Mouse (Mus musculus): ENCODE measurements at regions not wholly inside any gene's neighbourhood (a gene's known extent, or its start where the extent isn't known, plus 50 kb on each side); places are given as distances from the start of the nearest gene placed in this dataset.

- Histone ChIP-seq H3K27ac (no peak overlapping the region), H3K4me1 (replicated peaks) (no peaks in the 10 kb centered on the region), H3K4me3 (no peak overlapping the region), H3K36me3 (no peaks in the 10 kb centered on the region), H3K9me3 (no peaks in the 10 kb centered on the region), H3K27me3 (ENCODE audit: insufficient read depth, poor library complexity, severe bottlenecking) (peaks cover 27% of the 10 kb centered on the region)
- no peak for DNase-seq (ENCODE audit: low spot score)
- WGBS, result 75% methylated on average over 6 of the region's 6 CpGs
Observed at GRCm38 (mm10) chrX:143024325-143024971, 57.9 kb upstream of the Ammecr1 start.

- WGBS, result 35% methylated on average over 10 of the region's 10 CpGs
- H3K27ac ChIP-seq, result no peak overlapping the region
- H3K4me1 ChIP-seq (replicated peaks), result 0 out of 2 replicates have a peak, but pooled peaks cover 4% of the 10 kb centered on the region
- H3K36me3 ChIP-seq, result no peaks in the 10 kb centered on the region
- H3K9me3 ChIP-seq, result no peaks in the 10 kb centered on the region
- peaks cover 50% of the 10 kb centered on the region for H3K27me3 ChIP-seq (ENCODE audit: insufficient read depth, poor library complexity, severe bottlenecking)
- peak; percentile 13 for DNase-seq (ENCODE audit: low spot score)
- H3K4me3 ChIP-seq, result no peak overlapping the region
Observed at GRCm38 (mm10) chrX:143030371-143031010, 64.0 kb upstream of the Ammecr1 start.

GRCm38 (mm10) chrX:143039878-143040277, 59.5 kb upstream of the Rtl9 start:
- no peak for DNase-seq (ENCODE audit: low spot score)
- peaks cover 52% of the 10 kb centered on the region for H3K27me3 ChIP-seq (ENCODE audit: insufficient read depth, poor library complexity, severe bottlenecking)

GRCm38 (mm10) chrX:143044296-143044695, 55.1 kb upstream of the Rtl9 start:
- no peak for DNase-seq (ENCODE audit: low spot score)
- Histone ChIP-seq H3K27me3 (ENCODE audit: insufficient read depth, poor library complexity, severe bottlenecking) (peaks cover 39% of the 10 kb centered on the region), H3K4me1 (replicated peaks) (no peaks in the 10 kb centered on the region), H3K9me3 (no peaks in the 10 kb centered on the region), H3K36me3 (no peaks in the 10 kb centered on the region), H3K27ac (no peak overlapping the region), H3K4me3 (no peak overlapping the region)
- WGBS, result 91% methylated on average over 4 of the region's 4 CpGs

More at GRCm38 (mm10) chrX:143039878-143040277, 59.5 kb upstream of the Rtl9 start:
- Histone ChIP-seq H3K36me3 (no peaks in the 10 kb centered on the region), H3K9me3 (no peaks in the 10 kb centered on the region), H3K27ac (no peak overlapping the region), H3K4me1 (replicated peaks) (no peaks in the 10 kb centered on the region), H3K4me3 (no peak overlapping the region)
- 85% methylated on average over 4 of the region's 4 CpGs for WGBS

- 76% methylated on average over 8 of the region's 8 CpGs for WGBS
- no peaks in the 10 kb centered on the region for H3K36me3 ChIP-seq
- H3K27me3 ChIP-seq (ENCODE audit: insufficient read depth, poor library complexity, severe bottlenecking), result peaks cover 46% of the 10 kb centered on the region
- no peak for DNase-seq (ENCODE audit: low spot score)
- no peaks in the 10 kb centered on the region for H3K9me3 ChIP-seq
- H3K4me1 ChIP-seq (replicated peaks), result no peaks in the 10 kb centered on the region
- H3K4me3 ChIP-seq, result no peak overlapping the region
- no peak overlapping the region for H3K27ac ChIP-seq
Observed at GRCm38 (mm10) chrX:143046293-143046692, 53.1 kb upstream of the Rtl9 start.

All from hindbrain, embryonic 10.5 days (tissue).